Mouse (Mus musculus) megakaryocyte, embryonic 14.5 days (primary cell): ENCODE measurements at regions not wholly inside any gene's neighbourhood (a gene's known extent, or its start where the extent isn't known, plus 50 kb on each side); places are given as distances from the start of the nearest gene placed in this dataset.

Experiments
- FLI1 ChIP-seq: IDR thresholded peaks from 2 replicates; pipeline ENCODE4 v1.6.1; 2012; ENCODE audit warnings: low read length, inconsistent platforms, mixed read lengths
- GATA1 ChIP-seq: IDR thresholded peaks from 3 replicates; pipeline ENCODE4 v1.6.1; 2012; ENCODE audit warnings: mixed read lengths, low read length, inconsistent platforms, borderline replicate concordance

- no peak for TF ChIP-seq GATA1
- TF ChIP-seq FLI1, result no peak
These were observed 502.9 kb downstream of the Irx1 start for GRCm38 (mm10) chr13:71460607-71461006.
